Mouse (Mus musculus): ENCODE data around the gene Ubqln3. TPM values are rescaled to one million over a fixed set of nuclear protein-coding genes. Genes with fewer than 3 reads are reported as not detected.

Gene Ubqln3
- polyA plus RNA-seq, 1 experiment from 2014 or later: not detected

Other genes with a start within 250 kb of the Ubqln3 start
- not detected in 3 replicates for gene Olfr64, start 248.8 kb downstream of the Ubqln3 start, polyA plus RNA-seq (2018)
- gene Olfr65, start 239.8 kb downstream of the Ubqln3 start, polyA plus RNA-seq (2018): not detected in 3 replicates
- not detected in 3 replicates for gene Olfr631, start 214.5 kb downstream of the Ubqln3 start, polyA plus RNA-seq (2018)
- gene Olfr632, start 208.9 kb downstream of the Ubqln3 start, polyA plus RNA-seq (2018): not detected in 3 replicates
- gene Olfr633, start 198.8 kb downstream of the Ubqln3 start, polyA plus RNA-seq (2018): not detected in 3 replicates
- gene Olfr635, start 172.1 kb downstream of the Ubqln3 start, polyA plus RNA-seq (2018): not detected in 3 replicates
- gene Olfr638, start 144.5 kb downstream of the Ubqln3 start, polyA plus RNA-seq (2018): not detected in 3 replicates
- not detected in 3 replicates for gene Olfr639, start 126.0 kb downstream of the Ubqln3 start, polyA plus RNA-seq (2018)
- gene Olfr640, start 117.7 kb downstream of the Ubqln3 start, polyA plus RNA-seq (2018): not detected in 3 replicates
- gene Olfr641, start 107.8 kb downstream of the Ubqln3 start, polyA plus RNA-seq (2018): not detected in 3 replicates
- not detected in 3 replicates for gene Olfr642, start 90.6 kb downstream of the Ubqln3 start, polyA plus RNA-seq (2018)
- not detected in 3 replicates for gene 4930516K23Rik, start 81.8 kb downstream of the Ubqln3 start, polyA plus RNA-seq (2018)
- gene Olfr644, start 71.4 kb downstream of the Ubqln3 start, polyA plus RNA-seq (2018): not detected in 3 replicates
- not detected in 3 replicates for gene Olfr645, start 57.8 kb downstream of the Ubqln3 start, polyA plus RNA-seq (2018)
- gene Olfr646, start 38.4 kb downstream of the Ubqln3 start, polyA plus RNA-seq (2018): not detected in 3 replicates
- gene Ubqln5, start 13.5 kb downstream of the Ubqln3 start, polyA plus RNA-seq (2018): not detected in 3 replicates
- gene Olfr643, start 5.9 kb downstream of the Ubqln3 start, polyA plus RNA-seq (2018): not detected in 3 replicates
- not detected in 3 replicates for gene Ubqlnl, start 7.3 kb upstream of the Ubqln3 start, polyA plus RNA-seq (2018)
- gene Olfm5, start 21.6 kb upstream of the Ubqln3 start, polyA plus RNA-seq (2018): not detected in 3 replicates
- not detected in 3 replicates for gene Olfr648, start 40.1 kb upstream of the Ubqln3 start, polyA plus RNA-seq (2018)
- gene Olfr649, start 52.7 kb upstream of the Ubqln3 start, polyA plus RNA-seq (2018): not detected in 3 replicates
- 0.53 to 1.6 TPM (median 0.83 TPM) in 3 replicates for gene Trim6, start 75.5 kb upstream of the Ubqln3 start, polyA plus RNA-seq (2018)
- gene Trim34a, start 101.2 kb upstream of the Ubqln3 start, polyA plus RNA-seq (2018): 27.8 to 59.6 TPM (median 35.2 TPM) in 3 replicates
- 5.0 to 12.6 TPM (median 9.5 TPM) in 3 replicates for gene Trim5, start 144.8 kb upstream of the Ubqln3 start, polyA plus RNA-seq (2018)
- gene Trim12a, start 172.2 kb upstream of the Ubqln3 start, polyA plus RNA-seq (2018): 29.2 to 58.7 TPM (median 53.4 TPM) in 3 replicates
- gene Trim34b, start 186.2 kb upstream of the Ubqln3 start, polyA plus RNA-seq (2018): 0.25 to 0.33 TPM (median 0.26 TPM) in 3 replicates
- gene Trim12c, start 210.1 kb upstream of the Ubqln3 start, polyA plus RNA-seq (2018): 23.2 to 52.7 TPM (median 27.6 TPM) in 3 replicates
- 1.1 to 4.5 TPM (median 1.8 TPM) in 3 replicates for gene Trim30b, start 226.6 kb upstream of the Ubqln3 start, polyA plus RNA-seq (2018)

All from macrophage (primary cell).